Mouse (Mus musculus): ENCODE results near the gene Lins1. TPM values are rescaled to one million over a fixed set of nuclear protein-coding genes. Genes with fewer than 3 reads are reported as not detected.

Gene Lins1
- polyA plus RNA-seq, 1 experiment from 2014 or later, result 8.9 TPM

GRCm38 (mm10) chr7:66746972-66747371 lies 57.3 kb downstream of the Lins1 start:
- H3K27me3 ChIP-seq, result no peaks in the 10 kb centered on the region
- DNase-seq (ENCODE audit: low read depth, low spot score) (no peak), ATAC-seq (no peak)
- TF ChIP-seq CTCF (IDR thresholded peaks at IDR 0.05), result no peak
- ChIA-PET POLR2A (no interaction called here), CTCF (no interaction called here)
- in situ Hi-C loops (cut with MboI; ENCODE audit: low pct_unique_long_range_greater_than_20kb), result no loop called here

- POLR2A ChIA-PET, result interaction anchor here (1.1 kb wide), 1 partner anchor 12 kb away, joined by 4 read pairs; no protein-coding TSS in a partner anchor
- no peak for ATAC-seq
- in situ Hi-C loops (cut with MboI; ENCODE audit: low pct_unique_long_range_greater_than_20kb), result no loop called here
- no peak for TF ChIP-seq CTCF (IDR thresholded peaks at IDR 0.05)
- no peaks in the 10 kb centered on the region for H3K27me3 ChIP-seq
- CTCF ChIA-PET, result interaction anchor here (0.9 to 1.2 kb wide), 3 partner anchors 11 to 22 kb away, joined by 3 read pairs; no protein-coding TSS in a partner anchor
- DNase-seq (ENCODE audit: low read depth, low spot score), result no peak
These were observed 60.3 kb downstream of the Lins1 start for GRCm38 (mm10) chr7:66749998-66750397.

- in situ Hi-C loops (cut with MboI; ENCODE audit: low pct_unique_long_range_greater_than_20kb), result no loop called here
- ChIA-PET CTCF (no interaction called here), POLR2A (no interaction called here)
- TF ChIP-seq CTCF (IDR thresholded peaks at IDR 0.05), result no peak
- H3K27me3 ChIP-seq, result no peaks in the 10 kb centered on the region
- no peak for ATAC-seq
- DNase-seq (ENCODE audit: low read depth, low spot score), result no peak
These were observed 64.1 kb downstream of the Lins1 start for GRCm38 (mm10) chr7:66753816-66754215.

GRCm38 (mm10) chr7:66755611-66756010 lies 65.9 kb downstream of the Lins1 start:
- in situ Hi-C loops (cut with MboI; ENCODE audit: low pct_unique_long_range_greater_than_20kb), result no loop called here
- no peak for TF ChIP-seq CTCF (IDR thresholded peaks at IDR 0.05)
- H3K27me3 ChIP-seq, result no peaks in the 10 kb centered on the region
- POLR2A ChIA-PET, result no interaction called here
- no peak for ATAC-seq
- DNase-seq (ENCODE audit: low read depth, low spot score), result no peak
- CTCF ChIA-PET, result no interaction called here

Other genes starting within 250 kb of the Lins1 start
- gene Asb7, start 293 bp upstream of the Lins1 start, polyA plus RNA-seq (2021), result 10.9 TPM
- 0.10 TPM for gene Cers3, start 53.6 kb downstream of the Lins1 start, polyA plus RNA-seq (2021)
- 0.04 TPM for gene Adamts17, start 149.8 kb downstream of the Lins1 start, polyA plus RNA-seq (2021)